Mouse (Mus musculus) bone marrow, adult 2 months (tissue): ENCODE measurements around the gene Spindoc.

Experiments used
- CTCF ChIP-seq: fragments of 200-500 bp; IDR thresholded peaks from 2 replicates; pipeline ENCODE4 v1.5.1; 2011; ENCODE audit warnings: low read length, control low read depth; ENCODE audit not compliant: control insufficient read depth, insufficient read depth
- POLR2A ChIP-seq: fragments of 200-500 bp; IDR thresholded peaks from 2 replicates; pipeline ENCODE4 v1.6.1; 2011; ENCODE audit warnings: low read depth, mild to moderate bottlenecking, control low read depth, low read length, borderline replicate concordance; ENCODE audit not compliant: control insufficient read depth

GRCm38 (mm10) chr19:7320181-7320580, 62.6 kb downstream of the Spindoc start:
- no peak for TF ChIP-seq CTCF
- TF ChIP-seq POLR2A: no peak
